Mouse (Mus musculus) heart, postnatal 25 days (tissue): Measurements from ENCODE around the gene Carm1. TPM values are rescaled to one million over a fixed set of nuclear protein-coding genes. Genes with fewer than 3 reads are reported as not detected.
"Not testable (repeated sequence)": the region's sequence is repeated elsewhere in the genome, so short reads cannot be mapped to it uniquely, and the experiment has no call there.

Experiments used
- DNase-seq: peaks from one replicate; pipeline ENCODE4 v3.0.0; 2022; ENCODE audit warnings: low spot score
- intact Hi-C: fragments of 180-260 bp; cut with DNase I; formaldehyde crosslinking; loops from one replicate; pipeline ENCODE4 v1.15.1; 2025
- total RNA-seq, 2 experiments: library from RNA; stranded (reverse); gene quantifications; 2 replicates each; pipeline ENCODE4 v1.2.3; 2021

The Carm1 gene
- total RNA-seq, 2 experiments from 2014 or later: 48.2 to 53.2 TPM

DNA sequence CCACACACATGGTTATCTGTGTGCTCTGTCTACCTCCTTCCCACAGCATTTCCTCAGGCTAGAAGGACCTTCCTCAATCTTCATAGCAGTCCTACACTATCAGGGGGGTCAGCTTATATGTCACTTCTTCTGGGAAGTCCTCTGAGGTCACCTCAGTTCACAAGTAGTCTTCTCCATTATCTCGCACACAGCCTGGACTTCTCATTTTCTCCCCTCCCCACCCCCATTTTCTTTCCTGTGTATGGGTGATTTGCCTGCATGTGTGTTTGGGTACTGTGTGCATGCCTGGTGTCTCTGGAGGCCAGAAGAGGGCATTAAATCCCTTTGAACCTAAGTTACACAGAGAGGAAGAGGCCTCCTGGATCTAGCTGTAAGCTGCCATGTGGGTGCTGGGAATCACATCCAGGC, 18.8 kb upstream of the Carm1 start:
- intact Hi-C loops: no loop called here
- no peak for DNase-seq

DNA sequence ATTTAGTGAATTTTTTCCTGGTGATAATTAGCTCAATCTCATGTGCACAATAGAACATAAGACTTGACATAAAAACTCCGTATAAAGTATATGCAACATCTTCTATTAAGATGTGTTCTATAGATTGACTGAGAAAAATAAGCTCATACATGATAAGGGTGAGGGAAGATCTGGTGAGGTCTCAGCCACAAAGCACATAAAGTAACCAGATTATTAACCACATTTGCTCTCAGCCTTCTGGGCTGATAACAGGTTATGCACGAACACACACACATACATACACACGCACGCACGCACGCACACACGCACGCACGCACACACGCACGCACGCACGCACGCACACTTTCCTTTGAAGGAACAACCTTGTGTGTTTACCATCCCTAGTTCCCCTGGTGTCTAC, 10.2 kb upstream of the Carm1 start:
- DNase-seq: no peak
- intact Hi-C loops: no loop called here

DNA sequence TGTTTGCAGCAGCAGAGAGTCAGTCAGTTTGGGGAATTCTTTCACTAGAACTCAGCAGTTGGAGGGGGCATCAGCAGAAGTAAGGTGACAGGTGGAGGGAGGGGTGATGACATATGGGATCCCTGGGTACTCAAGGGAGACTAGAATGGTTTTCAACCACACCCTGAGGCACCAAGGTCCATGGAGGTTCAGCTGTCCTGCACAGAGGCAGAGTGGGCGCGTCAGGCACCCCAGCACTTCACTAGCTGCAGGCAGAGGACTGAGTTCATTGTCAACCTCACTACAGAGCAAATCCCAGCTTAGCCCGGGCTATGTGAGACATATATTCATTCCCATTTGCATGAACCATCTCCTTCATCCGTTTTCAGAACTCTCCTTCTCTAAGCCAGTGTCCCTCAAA, 9.7 kb upstream of the Carm1 start:
- intact Hi-C loops: no loop called here

DNA sequence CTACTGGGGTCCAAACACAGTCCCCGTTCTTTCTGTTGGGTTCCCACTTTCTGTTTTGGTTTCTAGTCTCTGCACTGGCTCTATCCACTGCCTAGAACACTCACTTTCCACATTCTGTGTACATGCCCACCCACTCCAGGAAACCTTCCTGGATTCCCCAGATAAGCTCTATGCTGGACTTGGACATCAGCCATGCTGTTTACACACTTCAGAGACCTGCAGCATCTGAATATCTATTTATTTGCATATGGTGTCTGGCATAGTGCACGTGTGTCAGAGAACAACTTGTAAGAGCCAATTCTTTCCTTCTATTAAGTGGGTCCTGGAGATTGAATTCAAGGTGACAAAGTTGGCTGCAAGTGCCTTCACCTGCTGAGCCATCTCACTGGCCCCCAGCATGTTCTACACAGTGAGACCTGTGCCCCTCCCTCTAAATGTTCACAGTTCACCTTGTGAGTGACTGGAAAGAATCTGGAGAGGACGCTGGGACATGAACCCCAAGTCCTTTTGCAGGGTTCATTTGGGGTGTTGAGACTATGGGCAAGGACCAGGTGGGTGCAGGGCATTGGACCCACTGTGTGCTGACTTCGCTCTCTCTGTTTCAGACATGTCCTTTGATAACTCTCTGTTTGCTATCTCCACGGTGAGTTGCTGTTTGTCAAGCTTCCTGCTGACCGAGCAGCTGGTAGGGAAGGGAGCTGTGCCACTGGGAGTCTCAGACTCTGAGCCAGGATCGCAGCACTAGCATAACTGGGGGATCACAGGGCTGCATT, 6.5 kb upstream of the Carm1 start:
- DNase-seq: no peak
- intact Hi-C loops: no loop called here

More for the DNA sequence above, 9.7 kb upstream of the Carm1 start:
- no peak for DNase-seq

DNA sequence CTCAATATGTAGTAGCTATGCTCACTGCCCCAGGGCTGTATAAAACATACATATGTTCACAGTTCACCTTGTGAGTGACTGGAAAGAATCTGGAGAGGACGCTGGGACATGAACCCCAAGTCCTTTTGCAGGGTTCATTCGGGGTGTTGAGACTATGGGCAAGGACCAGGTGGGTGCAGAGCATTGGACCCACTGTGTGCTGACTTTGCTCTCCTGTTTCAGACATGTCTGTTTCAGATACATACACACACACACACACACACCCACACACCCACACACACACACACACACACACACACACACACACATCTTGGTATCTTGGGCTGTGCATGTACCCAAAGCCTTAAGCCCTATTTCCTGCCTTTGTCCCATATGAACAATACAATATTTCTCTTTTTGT, 4.7 kb upstream of the Carm1 start:
- intact Hi-C loops, DNase-seq: not testable (repeated sequence)

DNA sequence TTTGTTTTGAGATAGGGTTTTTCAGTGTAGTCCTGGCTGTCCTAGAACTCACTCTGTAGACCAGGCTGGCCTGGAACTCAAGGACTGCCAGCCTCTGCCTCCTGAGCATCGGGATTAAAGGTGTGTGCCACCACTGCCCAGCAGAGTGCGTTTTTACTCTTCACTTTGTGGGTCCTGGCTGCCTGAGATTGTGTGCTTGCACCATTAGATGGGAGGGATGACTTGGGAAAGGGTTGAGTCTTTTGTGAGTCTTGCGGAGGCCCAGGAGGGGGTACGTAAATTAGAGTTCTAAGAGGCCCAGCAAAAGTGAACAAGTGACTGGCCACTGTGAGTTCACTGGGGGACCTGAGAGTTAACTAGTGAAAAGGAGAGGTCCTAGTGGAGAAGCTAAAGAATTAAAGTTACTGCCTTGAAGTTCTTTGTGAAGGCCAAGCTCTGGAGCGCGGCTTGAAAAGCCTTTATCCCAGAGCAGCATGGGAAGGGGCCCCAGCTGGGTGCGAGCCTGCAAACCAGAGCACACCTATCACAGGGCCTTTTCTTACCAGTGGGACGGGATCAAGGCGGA, 1.3 kb upstream of the Carm1 start:
- intact Hi-C loops: loop anchor here (2.0 to 5.0 kb wide), 2 partner anchors 33 to 47 kb away; partner anchors contain the start of genes Timm29 and Yipf2
- DNase-seq: no peak

DNA sequence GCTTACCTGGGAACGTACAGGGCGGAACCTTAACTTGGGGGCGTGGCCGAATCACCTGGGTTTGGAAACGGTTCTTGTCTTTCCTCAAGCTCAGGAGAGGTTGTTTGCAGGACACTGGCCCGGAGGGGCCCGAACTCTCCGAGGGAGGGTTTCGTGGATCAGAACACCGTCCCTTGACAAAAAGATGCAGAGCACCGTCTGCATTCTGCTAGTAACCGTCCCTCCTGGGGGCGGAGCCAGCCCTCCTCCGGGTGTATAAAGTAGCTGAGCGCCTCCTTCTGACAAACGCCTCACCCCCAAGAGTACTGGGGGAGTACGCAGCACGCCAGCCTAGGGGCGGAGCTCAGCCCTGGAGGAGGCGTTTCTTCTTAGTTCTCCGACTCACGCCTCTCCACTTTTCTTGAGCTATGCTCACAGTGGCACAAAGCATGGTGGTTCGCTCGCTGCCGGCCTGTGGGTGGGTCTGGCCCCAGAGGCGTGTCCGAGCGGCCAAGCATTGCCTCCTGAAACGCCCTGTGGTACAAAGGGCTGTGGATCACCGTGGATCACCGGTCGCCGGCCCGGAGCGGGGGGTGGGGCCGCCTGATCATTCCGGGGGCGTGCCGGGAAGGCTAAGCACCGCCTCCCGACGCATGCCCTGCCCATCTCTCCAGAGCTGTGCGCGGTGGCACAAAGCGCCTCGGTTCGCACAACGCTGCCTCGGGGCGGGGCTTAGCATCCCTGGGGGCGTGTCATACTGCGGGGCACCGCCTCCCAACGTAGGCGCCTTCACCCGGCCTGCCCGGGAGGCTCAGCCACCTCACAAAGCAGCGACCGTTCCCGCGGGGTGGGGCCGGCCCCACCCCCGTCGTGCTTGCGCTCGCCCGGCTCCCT, 542 bp upstream of the Carm1 start:
- intact Hi-C loops: loop anchor here (2.0 to 5.0 kb wide), 2 partner anchors 33 to 46 kb away; partner anchors contain the start of genes Timm29 and Yipf2
- DNase-seq: peak; percentile 99

DNA sequence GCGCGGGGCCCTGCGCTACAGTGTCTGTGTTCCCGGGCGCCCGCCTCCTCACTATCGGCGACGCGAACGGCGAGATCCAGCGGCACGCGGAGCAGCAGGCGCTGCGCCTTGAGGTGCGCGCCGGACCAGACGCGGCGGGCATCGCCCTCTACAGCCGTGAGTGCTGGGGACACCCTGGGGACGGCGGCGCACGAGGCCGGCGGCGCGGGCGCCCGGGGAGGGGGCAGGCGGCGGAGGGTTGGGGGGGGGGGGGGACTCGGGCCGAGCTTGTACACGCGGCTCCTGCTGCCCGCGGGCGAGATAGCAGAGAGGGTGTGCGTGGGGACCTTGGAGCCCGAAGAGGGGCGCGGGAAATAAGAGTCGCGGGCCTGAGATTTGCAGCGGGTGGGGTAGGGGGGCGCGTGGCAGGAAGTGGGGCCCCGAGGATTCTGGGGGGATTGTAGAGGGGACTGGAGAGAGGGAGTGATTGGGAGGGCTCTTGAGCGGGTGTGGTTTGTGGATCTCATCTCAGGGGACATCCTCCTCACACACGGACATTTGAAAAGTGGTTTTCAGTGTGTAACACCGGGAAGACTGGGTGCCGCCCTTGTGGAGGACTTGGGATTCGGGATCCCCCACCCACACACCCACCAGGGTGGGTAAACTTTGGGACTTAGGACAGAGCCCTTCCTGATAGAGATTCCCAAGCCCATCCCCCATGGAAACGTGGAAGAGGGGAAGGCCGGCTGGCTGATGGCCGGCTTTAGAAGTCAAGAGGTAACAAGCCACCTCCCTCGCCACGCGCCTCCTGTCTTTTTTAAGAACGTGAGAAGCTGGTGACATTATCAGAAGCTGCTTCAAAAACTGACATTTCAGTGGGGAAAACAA, 614 bp downstream of the Carm1 start:
- intact Hi-C loops: loop anchor here (5.0 kb wide), 1 partner anchor 45 kb away; the partner anchor contains the start of genes Timm29 and Yipf2

DNA sequence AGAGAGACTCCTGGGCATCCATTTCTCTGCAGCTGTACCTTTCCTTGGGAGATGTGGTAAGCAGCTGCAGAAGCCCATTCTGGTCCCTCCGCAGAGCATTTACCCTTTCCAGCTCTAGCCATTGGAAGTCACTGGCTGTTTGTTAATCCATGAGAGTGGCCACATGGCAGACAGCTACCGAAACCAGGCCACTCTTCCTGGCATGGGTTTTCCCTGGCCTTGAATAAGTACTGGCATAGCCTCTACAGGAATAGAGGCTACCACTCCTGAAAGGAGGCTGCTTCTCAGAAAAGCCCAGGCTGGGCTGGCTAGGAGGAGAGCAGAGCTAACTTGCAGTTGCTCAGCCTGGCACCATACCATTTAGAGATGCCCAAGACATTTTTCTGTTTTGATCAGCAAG, 4.4 kb downstream of the Carm1 start:
- intact Hi-C loops: no loop called here
- no peak for DNase-seq

More for the DNA sequence above, 614 bp downstream of the Carm1 start:
- peak; percentile 43 for DNase-seq

DNA sequence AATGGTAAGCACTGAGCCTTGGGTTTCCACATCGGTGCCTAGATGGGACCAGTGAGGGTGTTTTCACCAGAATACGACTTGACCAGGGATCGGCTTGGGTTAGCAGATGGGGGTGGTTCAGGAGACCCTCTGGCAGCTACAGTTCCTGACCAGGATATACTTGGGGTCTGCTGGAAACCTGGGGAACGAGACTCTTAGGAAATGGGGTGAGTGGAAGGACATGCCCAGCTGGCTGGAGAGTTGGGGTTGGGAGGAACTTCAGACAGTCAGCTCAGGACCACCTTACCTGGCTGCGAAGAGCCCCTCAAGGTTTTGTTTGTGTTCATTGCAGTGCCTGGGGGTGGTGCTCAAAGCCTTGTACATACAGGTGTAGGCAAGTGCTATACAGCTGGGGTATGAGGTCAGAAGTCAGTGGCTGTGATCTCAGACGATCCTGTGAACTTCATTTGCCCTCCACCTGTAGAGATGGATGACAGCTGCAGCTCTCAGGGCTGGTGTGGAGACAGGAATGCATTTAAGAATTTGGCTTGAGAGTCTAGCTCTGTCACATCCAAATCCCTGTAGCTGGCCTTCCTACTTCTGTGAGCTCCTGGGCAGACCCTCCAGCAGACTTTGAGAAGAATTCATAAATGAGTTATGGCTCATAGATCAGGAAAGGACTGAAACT, 7.0 kb downstream of the Carm1 start:
- intact Hi-C loops: no loop called here

DNA sequence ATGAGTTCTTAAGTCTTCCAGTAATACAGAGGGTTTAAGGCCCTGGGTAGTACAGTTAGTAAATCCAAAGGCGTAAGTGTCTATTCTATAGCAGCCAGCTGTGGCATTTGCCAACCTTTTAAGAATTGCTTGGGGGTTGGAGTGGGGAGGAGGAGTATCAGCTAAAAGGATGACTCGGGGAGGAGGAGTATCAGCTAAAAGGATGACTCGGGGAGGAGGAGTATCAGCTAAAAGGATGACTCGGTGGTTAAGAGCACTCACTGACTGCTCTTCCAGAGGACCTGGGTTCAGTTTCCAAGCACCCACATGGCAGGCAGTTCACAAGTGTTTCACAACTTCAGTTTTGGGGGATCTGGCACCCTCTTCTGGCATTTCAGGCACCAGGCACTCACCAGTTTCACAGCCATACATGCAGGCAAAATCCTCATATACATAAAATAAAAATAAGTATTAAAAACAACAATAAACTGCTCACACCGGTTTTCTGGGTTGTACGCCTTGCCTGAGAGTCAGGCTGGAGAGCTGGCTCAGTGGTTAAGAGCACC, 8.6 kb downstream of the Carm1 start:
- no peak for DNase-seq
- intact Hi-C loops: no loop called here

More for the DNA sequence above, 7.0 kb downstream of the Carm1 start:
- no peak for DNase-seq

DNA sequence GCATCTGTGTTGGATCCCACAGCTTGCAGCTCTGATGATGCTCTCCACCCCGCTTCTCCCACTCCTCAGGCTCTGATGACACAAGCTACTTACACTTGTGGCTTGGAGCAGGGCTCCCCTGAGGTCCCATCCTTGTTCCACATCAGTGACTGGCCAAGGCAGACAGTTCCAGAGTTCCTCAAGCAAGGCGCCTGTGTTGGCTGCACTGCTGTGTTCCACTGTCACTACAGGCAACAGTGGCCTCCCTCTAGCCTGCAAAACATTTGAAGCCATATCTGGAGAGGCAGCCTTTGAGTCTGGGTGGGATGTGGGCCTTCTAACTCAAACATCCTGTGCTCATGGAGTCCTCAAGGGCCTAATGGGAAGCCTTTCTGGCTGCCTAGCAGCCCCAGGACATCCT, 10.3 kb downstream of the Carm1 start:
- no peak for DNase-seq
- intact Hi-C loops: no loop called here

DNA sequence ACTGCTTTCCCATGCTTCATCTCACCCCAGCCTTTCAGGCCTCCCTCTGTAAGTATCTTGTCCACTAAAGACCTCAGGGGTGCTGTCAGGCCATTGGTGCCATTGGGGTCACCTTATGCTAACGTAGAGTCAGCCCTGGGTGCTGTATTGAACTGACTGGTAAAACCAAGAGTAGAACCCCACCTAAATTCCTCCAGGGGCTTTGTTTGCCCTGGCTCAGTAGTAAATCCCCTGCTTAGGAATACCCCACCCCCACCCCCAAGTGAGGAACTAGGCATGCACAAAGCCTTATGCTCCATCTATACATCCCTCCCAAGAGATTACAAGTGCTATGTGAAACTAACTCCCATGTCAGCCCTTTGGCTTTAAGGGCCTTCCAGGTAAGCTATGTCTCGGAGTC, 10.9 kb downstream of the Carm1 start:
- no peak for DNase-seq
- intact Hi-C loops: no loop called here

DNA sequence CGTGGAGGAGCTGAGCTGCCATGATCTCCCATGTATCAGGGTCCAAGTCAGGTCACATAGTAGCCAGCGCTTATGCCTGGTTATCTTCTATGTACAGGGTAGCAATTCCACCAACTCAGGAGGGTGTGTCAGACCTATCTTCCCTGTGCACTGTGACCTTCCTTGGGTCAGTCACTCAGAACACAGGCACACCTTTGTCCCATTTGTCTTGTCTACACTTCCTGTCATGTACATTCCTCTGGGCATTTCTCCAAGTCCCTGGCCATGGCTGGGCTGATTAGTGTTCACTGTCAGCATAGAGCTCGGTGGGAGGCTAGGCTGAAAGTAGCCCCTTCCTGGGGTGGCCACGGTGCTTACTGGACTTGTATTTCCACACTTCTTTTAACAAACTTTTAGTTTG, 11.7 kb downstream of the Carm1 start:
- no peak for DNase-seq
- intact Hi-C loops: no loop called here

DNA sequence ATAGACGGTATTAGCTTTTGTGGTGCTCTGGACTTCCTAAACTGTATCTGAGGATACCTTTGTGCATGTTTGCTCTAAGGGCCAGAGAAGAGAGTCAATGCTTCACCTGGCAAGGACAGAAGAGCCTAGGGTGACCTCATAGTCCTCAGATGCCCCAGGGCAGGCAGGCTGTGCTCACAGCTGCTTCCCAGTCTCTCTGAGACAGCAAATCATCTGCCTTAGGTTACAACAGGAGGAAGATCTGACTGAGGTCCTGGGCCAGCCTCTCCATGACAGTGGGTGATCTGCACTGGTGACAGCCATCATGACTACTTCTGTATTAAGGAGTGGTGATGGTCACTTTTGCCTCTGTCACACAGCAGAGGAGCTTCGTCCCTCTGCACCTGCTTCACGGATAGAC, 12.5 kb downstream of the Carm1 start:
- no peak for DNase-seq
- intact Hi-C loops: no loop called here

DNA sequence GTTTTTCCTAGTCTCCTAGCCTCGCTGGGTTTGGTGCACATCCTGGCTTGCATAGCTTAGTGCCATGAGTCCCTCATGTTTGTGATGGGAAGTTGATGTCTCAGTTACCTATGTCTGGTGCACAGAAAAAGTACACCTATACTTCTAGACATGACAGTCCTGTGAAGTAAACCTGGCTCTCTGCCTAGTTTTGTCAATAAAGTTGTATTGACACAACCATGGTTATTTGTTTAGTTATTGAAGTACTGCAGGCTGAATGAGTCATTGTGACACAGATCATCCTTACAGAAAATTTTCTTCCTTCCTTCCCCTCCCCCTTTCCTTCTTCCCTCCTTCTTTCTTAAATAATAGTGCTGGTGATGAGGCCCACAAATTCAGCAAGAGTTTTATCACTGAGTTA, 17.7 kb downstream of the Carm1 start:
- DNase-seq: no peak
- intact Hi-C loops: no loop called here

DNA sequence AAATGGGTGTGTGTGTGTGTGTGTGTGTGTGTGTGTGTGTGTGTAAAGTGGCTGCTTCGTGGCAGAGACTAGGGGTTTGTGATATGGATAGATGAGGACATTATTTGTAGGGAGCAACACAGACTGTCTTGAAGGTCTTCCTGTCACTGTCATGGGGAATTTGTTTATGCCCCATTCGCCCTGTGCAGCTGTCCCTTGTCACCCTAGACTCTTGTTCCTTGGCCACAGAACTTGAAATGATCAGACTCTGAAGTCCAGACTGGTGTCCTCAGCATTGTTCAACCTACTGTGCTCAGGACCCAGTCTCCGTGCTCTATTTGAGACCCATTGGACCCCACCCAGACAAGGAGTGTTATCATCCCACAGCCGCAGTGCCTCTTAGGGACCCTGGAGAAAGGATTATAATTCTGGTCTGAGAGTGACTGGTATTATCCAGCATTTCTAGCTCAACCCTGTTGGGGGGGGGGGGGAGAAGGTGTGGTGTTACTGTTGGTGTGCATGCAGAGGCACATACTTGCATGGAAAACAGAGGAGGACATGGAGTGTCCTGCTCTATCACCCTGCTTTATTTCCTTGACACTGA, 18.4 kb downstream of the Carm1 start:
- no peak for DNase-seq
- intact Hi-C loops: no loop called here

DNA sequence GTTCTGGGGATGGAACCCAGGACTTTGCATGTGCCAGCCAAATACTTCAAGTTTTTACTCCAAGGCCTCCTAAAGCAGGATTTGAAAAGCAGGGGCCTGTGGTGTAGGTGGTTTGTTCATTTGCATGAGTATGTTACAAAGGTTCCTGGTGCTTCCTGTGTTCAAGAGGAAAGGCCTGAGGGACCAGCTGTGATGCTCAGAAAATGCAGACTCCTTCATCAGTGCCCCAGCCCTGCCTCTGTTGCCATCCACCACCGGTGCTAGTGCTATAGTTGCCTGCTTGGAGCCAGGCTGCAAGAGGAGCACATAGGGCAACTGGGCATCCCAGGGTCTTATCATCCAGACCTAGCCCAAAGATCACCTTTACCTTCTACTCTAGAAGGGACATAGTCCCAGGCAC, 19.8 kb downstream of the Carm1 start:
- intact Hi-C loops: no loop called here

DNA sequence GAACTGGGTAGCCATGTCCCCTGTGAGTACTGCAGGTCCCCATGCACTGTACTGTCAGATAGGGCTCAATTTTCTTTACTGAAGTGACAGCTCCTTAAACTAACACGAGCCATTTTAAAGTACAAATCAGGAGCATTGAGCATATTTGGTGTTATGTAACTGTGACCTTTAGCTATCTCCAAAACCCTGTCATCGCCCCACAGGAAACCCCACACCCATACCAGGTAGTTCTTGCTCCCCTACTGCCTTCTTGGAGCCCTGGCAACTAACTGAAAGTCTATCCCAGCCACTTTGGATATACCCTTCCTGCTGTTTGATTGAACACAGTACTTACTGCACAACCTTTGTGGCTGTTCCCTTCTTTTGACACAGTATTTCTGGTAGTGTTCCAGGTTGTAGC, 20.4 kb downstream of the Carm1 start:
- DNase-seq: no peak
- intact Hi-C loops: no loop called here

More for the DNA sequence above, 19.8 kb downstream of the Carm1 start:
- no peak for DNase-seq
